Mouse (Mus musculus) lung, embryonic 15.5 days (tissue): ENCODE measurements at regions not wholly inside any gene's neighbourhood (a gene's known extent, or its start where the extent isn't known, plus 50 kb on each side); places are given as distances from the start of the nearest gene placed in this dataset.

Experiments used
- ATAC-seq: fragments of 200-750 bp; cut with Nextera tagmentation; 2 replicates; pipeline ENCODE4 v1.8.0; 2017; ENCODE audit warnings: moderate number of reproducible peaks, borderline replicate concordance; ENCODE audit not compliant: low FRiP score, low TSS enrichment; ENCODE audit errors: extremely low read depth
- H3K27ac ChIP-seq: fragments of 300-500 bp; sonication (generic); 2 replicates; pipeline ENCODE4 v1.5.1; 2015; ENCODE audit warnings: moderate library complexity, mild to moderate bottlenecking, inconsistent platforms
- H3K27me3 ChIP-seq: fragments of 300-500 bp; sonication (generic); 2 replicates; pipeline ENCODE4 v1.6.1; 2015; ENCODE audit warnings: inconsistent platforms
- H3K36me3 ChIP-seq: fragments of 300-500 bp; sonication (generic); 2 replicates; pipeline ENCODE4 v1.6.1; 2015; ENCODE audit warnings: inconsistent platforms
- H3K4me1 ChIP-seq: fragments of 300-500 bp; sonication (generic); 2 replicates; pipeline ENCODE4 v1.6.1; 2015; ENCODE audit warnings: inconsistent platforms
- H3K4me2 ChIP-seq: fragments of 300-500 bp; sonication (generic); 2 replicates; pipeline ENCODE4 v1.6.1; 2015; ENCODE audit warnings: inconsistent platforms, mild to moderate bottlenecking, moderate library complexity
- H3K4me3 ChIP-seq: fragments of 300-500 bp; sonication (generic); 2 replicates; pipeline ENCODE4 v1.5.1; 2015; ENCODE audit warnings: mild to moderate bottlenecking, inconsistent platforms
- H3K9ac ChIP-seq: fragments of 300-500 bp; sonication (generic); 2 replicates; pipeline ENCODE4 v1.6.1; 2015; ENCODE audit warnings: inconsistent platforms
- H3K9me3 ChIP-seq: fragments of 300-500 bp; sonication (generic); 2 replicates; pipeline ENCODE4 v1.6.1; 2016; ENCODE audit warnings: inconsistent platforms
- WGBS: fragments of 180-500 bp; shearing (Covaris S2); methylation state at CpG from one replicate; pipeline ENCODE4 v1.1.7; 2015; 5-methylcytosine and 5-hydroxymethylcytosine counted together

DNA sequence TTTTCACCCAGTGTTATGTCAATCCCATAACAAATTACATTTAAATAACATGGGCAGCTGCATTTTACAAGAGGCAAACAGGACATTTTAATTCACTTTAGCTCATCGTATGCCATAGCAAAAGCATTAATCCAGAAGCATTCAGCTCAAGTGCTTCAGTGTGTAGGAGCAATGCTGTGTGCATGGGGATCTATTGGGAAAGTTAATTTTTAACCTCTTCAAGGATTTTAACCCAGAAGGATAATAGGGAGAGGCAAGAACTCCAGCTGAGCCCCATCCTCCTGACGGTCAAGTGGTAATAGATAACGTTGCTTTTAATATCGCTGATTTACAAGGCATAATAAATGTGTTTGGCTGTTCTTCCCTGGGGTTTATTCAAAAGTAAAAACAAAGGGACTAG lies 105.1 kb upstream of the Zfand5 start:
- WGBS = 31% methylated on average over 4 of the region's 4 CpGs
- Histone ChIP-seq H3K4me2 (no peak overlapping the region), H3K27me3 (no peaks in the 10 kb centered on the region), H3K27ac (no peak overlapping the region), H3K4me1 (peaks cover 2% of the 10 kb centered on the region; the same call in 1 of the 2 replicates), H3K9ac (no peak overlapping the region), H3K9me3 (no peaks in the 10 kb centered on the region), H3K4me3 (no peak overlapping the region), H3K36me3 (no peaks in the 10 kb centered on the region)
- no peak for ATAC-seq

GRCm38 (mm10) chr19:21166465-21166860 lies 105.6 kb upstream of the Zfand5 start:
- Histone ChIP-seq H3K27ac (no peak overlapping the region), H3K27me3 (no peaks in the 10 kb centered on the region), H3K4me3 (no peak overlapping the region), H3K36me3 (no peaks in the 10 kb centered on the region), H3K4me2 (no peak overlapping the region), H3K4me1 (peaks cover 2% of the 10 kb centered on the region; the same call in 1 of the 2 replicates), H3K9me3 (no peaks in the 10 kb centered on the region), H3K9ac (no peak overlapping the region)
- 50% methylated on average over 5 of the region's 5 CpGs for WGBS
- no peak for ATAC-seq

DNA sequence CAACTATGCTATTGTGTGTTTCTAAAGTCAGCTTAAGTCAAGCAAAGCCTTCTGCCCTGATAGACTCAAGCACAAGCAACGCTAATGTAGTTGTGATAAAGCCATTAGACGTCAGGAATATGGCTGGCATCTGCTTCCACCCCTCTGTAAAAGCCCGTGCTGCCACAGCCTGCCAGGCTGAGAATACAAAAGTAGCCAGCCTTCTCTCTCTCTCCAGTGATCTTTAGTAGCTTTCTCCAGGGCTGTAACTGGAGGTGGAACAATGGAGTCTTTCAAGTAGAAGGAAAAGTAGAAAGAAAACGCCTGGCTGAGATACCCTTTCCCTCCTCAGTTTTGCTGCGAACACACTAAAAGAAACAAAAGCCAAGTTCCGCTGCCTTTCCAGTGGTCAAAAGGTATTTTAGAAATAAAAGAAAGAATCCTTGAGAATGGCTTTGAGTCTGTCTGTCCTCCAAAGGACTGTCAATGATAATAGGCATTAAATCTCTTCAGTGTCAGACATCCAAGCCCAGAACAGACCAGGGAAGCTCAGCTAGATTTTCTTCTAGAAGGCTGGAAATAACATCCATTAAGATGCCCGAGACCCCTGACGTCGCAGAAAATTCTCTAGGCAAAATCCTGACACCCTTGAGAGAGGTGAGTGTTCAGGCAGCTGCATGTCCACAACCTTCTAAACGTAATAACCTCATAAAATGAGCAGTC lies 106.2 kb upstream of the Zfand5 start:
- Histone ChIP-seq H3K27ac (no peak overlapping the region), H3K4me2 (no peak overlapping the region), H3K36me3 (no peaks in the 10 kb centered on the region)

GRCm38 (mm10) chr19:21163978-21164377 lies 108.1 kb upstream of the Zfand5 start:
- H3K9me3 ChIP-seq = no peaks in the 10 kb centered on the region
- ATAC-seq = no peak
- WGBS = 91% methylated on average over 2 of the region's 2 CpGs

More for the DNA sequence above, 106.2 kb upstream of the Zfand5 start:
- no peak overlapping the region for H3K9ac ChIP-seq
- no peaks in the 10 kb centered on the region for H3K27me3 ChIP-seq
- H3K4me3 ChIP-seq = no peak overlapping the region
- H3K4me1 ChIP-seq = peaks cover 2% of the 10 kb centered on the region; the same call in 1 of the 2 replicates
- no peak for ATAC-seq
- WGBS = 35% methylated on average over 10 of the region's 10 CpGs
- no peaks in the 10 kb centered on the region for H3K9me3 ChIP-seq

GRCm38 (mm10) chr19:21160946-21161345 lies 111.1 kb upstream of the Zfand5 start:
- 37% methylated on average over 4 of the region's 4 CpGs for WGBS

More at GRCm38 (mm10) chr19:21163978-21164377, 108.1 kb upstream of the Zfand5 start:
- H3K36me3 ChIP-seq = no peaks in the 10 kb centered on the region
- H3K4me3 ChIP-seq = no peak overlapping the region
- no peak overlapping the region for H3K4me2 ChIP-seq
- H3K4me1 ChIP-seq = peaks cover 2% of the 10 kb centered on the region; the same call in 1 of the 2 replicates
- no peak overlapping the region for H3K27ac ChIP-seq
- H3K9ac ChIP-seq = no peak overlapping the region
- H3K27me3 ChIP-seq = no peaks in the 10 kb centered on the region

DNA sequence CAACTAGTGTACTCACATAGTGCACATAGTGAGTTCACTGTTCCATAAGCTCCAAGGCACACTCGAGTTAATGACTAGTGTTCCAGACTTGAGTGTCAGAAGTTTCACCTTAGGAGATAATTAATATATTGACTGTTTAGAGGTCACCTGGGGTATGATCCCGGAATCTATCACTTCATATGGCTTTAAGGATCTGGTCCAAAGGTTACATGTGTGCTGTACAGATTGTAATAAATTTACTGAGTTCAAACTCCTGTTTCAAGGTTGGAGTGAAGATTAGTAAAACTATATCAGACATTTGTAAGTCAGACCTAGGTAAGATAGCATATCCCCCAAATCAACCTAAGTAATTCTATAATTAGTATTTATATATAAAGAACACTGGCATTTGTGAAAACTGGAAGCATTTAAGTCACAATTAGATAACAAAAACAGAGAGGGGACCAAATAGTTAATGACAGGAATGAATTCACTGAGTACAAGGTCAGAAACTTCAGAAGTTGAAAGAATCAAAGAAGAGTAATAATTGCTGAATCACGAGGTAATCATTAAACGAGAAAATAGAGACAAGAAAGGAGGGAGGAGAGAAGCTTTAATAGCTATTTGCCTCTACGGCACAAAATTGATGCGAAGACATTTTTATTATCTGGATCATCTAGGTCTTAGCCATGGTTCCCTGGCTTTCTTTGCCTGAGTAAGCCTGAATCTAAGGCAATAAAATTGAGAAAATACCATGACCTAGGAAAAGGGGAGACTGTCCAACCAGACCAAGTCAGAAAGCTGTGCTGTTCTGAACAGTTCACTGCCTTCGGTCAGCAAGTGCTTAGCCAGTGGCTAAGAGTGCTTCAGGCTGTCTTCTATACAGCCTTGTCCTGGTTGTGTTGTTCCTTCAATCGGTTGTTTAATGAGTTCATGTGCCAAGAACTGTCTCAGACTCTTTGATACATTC lies 112.6 kb upstream of the Zfand5 start:
- WGBS = 66% methylated on average over 8 of the region's 8 CpGs
- H3K9me3 ChIP-seq = no peaks in the 10 kb centered on the region
- H3K9ac ChIP-seq = no peak overlapping the region
- ATAC-seq = no peak
- no peaks in the 10 kb centered on the region for H3K27me3 ChIP-seq
- no peaks in the 10 kb centered on the region for H3K36me3 ChIP-seq
- H3K27ac ChIP-seq = no peak overlapping the region
- no peak overlapping the region for H3K4me3 ChIP-seq
- H3K4me1 ChIP-seq = no peaks in the 10 kb centered on the region
- H3K4me2 ChIP-seq = no peak overlapping the region

More at GRCm38 (mm10) chr19:21160946-21161345, 111.1 kb upstream of the Zfand5 start:
- 0 out of 2 replicates have a peak, but pooled peaks cover 2% of the 10 kb centered on the region for H3K4me1 ChIP-seq
- no peak overlapping the region for H3K4me2 ChIP-seq
- H3K4me3 ChIP-seq = no peak overlapping the region
- no peak overlapping the region for H3K27ac ChIP-seq
- H3K9ac ChIP-seq = no peak overlapping the region
- no peaks in the 10 kb centered on the region for H3K36me3 ChIP-seq
- H3K27me3 ChIP-seq = no peaks in the 10 kb centered on the region
- no peaks in the 10 kb centered on the region for H3K9me3 ChIP-seq
- no peak for ATAC-seq

DNA sequence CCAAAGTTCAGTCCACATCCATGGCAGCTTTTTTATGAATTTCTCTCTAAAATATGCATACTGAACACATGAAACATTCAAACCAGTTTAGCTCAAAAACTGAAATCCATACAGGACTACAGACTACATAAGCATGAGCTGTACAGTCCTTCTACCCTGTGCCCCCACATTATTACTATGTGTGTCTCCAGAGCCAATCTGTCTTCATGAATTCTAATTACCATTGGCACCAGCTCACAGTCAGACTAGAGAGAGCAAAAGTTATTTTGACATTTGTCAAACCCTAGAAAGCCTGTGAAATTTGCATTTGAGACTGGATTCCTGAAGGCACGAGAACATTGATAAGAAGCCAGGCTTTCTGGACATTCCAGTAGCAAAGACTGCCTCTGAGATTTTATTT lies 117.9 kb upstream of the Zfand5 start:
- H3K9me3 ChIP-seq = no peaks in the 10 kb centered on the region
- no peaks in the 10 kb centered on the region for H3K27me3 ChIP-seq
- H3K36me3 ChIP-seq = no peaks in the 10 kb centered on the region
- H3K4me1 ChIP-seq = no peaks in the 10 kb centered on the region
- WGBS = 23% methylated on average over 1 of the region's 1 CpGs
- H3K9ac ChIP-seq = no peak overlapping the region
- no peak overlapping the region for H3K4me3 ChIP-seq
- H3K27ac ChIP-seq = no peak overlapping the region
- no peak overlapping the region for H3K4me2 ChIP-seq
- ATAC-seq = no peak

DNA sequence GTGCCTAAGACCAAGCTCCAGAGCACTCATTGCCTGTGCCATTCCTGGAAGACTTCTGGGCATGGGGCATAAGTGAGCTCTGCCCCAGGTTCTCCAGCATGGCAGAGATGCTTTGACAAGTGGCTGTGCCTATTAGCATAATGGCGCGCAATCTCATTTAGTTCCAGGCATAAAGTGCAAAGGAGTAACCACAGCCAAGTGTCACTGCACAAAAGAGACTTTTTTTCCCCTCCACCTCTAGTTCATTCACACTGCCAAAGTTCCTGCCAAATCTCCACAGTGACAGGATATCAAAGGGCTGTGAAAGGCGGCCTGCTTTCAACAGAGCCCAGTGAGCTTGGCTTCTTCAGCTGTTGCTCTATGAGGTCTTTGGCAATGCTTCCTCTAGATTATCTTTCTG lies 120.1 kb upstream of the Zfand5 start:
- Histone ChIP-seq H3K27ac (no peak overlapping the region), H3K4me1 (no peaks in the 10 kb centered on the region), H3K4me3 (no peak overlapping the region), H3K9ac (no peak overlapping the region), H3K9me3 (no peaks in the 10 kb centered on the region), H3K4me2 (no peak overlapping the region), H3K27me3 (no peaks in the 10 kb centered on the region), H3K36me3 (no peaks in the 10 kb centered on the region)
- WGBS = 64% methylated on average over 3 of the region's 3 CpGs
- ATAC-seq = no peak; the same call in 1 of the 2 replicates

DNA sequence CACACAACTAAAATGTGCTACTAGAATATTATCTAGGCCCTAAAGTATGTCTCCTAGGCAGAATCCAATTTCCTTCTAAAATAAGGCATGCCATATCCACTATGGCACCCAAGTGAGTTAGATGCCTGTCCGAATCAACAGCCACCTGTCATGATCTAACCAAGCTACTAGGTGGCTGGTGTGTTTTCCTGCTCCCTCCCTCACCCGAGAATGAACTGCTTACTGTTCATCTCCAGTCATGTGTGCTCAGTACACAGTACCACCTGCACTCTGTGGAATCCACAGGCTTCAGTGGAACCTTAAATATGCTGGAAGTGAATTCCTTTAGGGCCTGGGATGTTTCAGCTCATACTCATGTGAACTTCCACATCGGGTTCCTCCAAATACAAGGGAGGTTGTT lies 121.2 kb upstream of the Zfand5 start:
- H3K4me3 ChIP-seq = no peak overlapping the region
- H3K9me3 ChIP-seq = no peaks in the 10 kb centered on the region
- no peaks in the 10 kb centered on the region for H3K4me1 ChIP-seq
- no peak overlapping the region for H3K27ac ChIP-seq
- no peaks in the 10 kb centered on the region for H3K36me3 ChIP-seq
- 69% methylated on average over 3 of the region's 3 CpGs for WGBS
- H3K9ac ChIP-seq = no peak overlapping the region
- no peak overlapping the region for H3K4me2 ChIP-seq
- no peak for ATAC-seq
- no peaks in the 10 kb centered on the region for H3K27me3 ChIP-seq

GRCm38 (mm10) chr19:21150241-21150640 lies 121.8 kb upstream of the Zfand5 start:
- WGBS = 84% methylated on average over 1 of the region's 1 CpGs
- Histone ChIP-seq H3K4me2 (no peak overlapping the region), H3K27ac (no peak overlapping the region), H3K36me3 (no peaks in the 10 kb centered on the region), H3K4me3 (no peak overlapping the region), H3K4me1 (no peaks in the 10 kb centered on the region), H3K27me3 (no peaks in the 10 kb centered on the region), H3K9me3 (no peaks in the 10 kb centered on the region), H3K9ac (no peak overlapping the region)
- ATAC-seq = no peak

DNA sequence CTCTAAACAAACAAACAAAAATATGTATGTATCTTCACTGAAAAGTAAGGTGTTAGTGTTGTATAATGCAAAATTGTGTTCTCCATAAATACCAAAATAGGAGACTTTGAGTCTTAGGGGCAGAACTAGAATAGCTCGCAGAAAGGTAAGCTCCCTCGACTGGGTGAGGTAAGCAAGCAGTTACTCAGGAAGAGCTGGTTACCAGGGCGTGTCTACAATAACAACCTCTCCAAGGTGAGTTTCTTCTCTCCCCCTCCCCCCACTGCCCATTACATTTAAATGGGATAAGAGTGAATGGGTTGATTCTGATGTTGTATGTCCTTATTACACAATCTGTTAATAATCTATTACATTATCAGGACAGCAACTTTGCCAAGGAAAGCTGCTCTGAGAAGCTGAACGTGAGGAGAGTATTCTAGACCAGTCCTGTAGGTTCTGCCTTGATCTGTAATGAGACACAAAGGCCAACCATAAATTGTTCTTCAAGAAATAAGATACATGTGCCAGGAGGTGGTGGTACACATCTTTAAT lies 125.2 kb upstream of the Zfand5 start:
- WGBS = 73% methylated on average over 4 of the region's 4 CpGs
- Histone ChIP-seq H3K9me3 (no peaks in the 10 kb centered on the region), H3K36me3 (no peaks in the 10 kb centered on the region), H3K4me2 (no peak overlapping the region), H3K27ac (no peak overlapping the region), H3K27me3 (no peaks in the 10 kb centered on the region), H3K4me3 (no peak overlapping the region), H3K9ac (no peak overlapping the region), H3K4me1 (peaks cover 13% of the 10 kb centered on the region)
- no peak for ATAC-seq
